Mouse (Mus musculus): ENCODE measurements at regions not wholly inside any gene's neighbourhood (a gene's known extent, or its start where the extent isn't known, plus 50 kb on each side); places are given as distances from the start of the nearest gene placed in this dataset.
"Not testable (repeated sequence)": the region's sequence is repeated elsewhere in the genome, so short reads cannot be mapped to it uniquely, and the experiment has no call there.

DNA sequence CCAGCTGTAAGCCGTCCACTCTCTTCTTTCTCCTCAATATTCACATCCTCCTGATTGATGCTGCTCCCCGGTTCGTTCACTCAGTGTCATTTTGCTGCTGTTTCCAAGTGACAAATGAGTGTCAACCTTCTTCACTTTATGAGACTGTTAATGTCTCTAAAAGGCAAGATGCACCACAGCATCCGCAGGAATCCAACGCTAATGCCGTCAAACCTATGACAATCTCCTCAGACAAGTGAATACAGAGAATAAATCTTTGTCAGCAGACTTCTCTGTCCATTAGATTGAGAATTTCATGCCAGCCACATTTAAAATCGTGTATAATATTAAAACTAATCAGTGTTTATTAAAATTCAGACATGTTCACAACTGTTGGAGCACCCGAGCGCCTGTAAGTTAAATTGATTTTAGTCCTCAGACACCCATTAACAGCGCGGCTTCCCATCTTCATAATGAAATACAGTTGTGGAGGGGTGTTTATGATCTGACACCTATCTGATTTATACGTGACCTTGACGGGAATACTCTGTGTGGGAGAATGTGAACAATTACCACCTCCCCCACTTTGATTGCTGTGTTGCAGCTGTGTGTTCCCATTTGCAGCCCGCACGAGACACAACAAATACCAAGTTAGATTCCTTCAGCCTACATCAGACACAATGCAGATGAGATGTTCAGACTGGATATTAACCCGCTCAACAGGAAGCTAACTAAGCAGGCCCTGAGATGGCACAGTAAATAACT is 143.7 kb upstream of the Fer start:
- Histone ChIP-seq H3K4me3 (no peak overlapping the region), H3K27ac (no peak overlapping the region)
- TF ChIP-seq CTCF (IDR thresholded peaks at IDR 0.05): no peak
- DNase-seq: no peak
- intact Hi-C loops (cut with DNase I): no loop called here

- Histone ChIP-seq H3K27ac (no peak overlapping the region), H3K4me3 (no peak overlapping the region)
- no peak for TF ChIP-seq CTCF (IDR thresholded peaks at IDR 0.05)
- no peak for DNase-seq
- intact Hi-C loops (cut with DNase I): no loop called here
Observed at GRCm38 (mm10) chr17:63719771-63720170, 143.1 kb upstream of the Fer start.

GRCm38 (mm10) chr17:63720883-63721282 is 142.0 kb upstream of the Fer start:
- no peak overlapping the region for H3K27ac ChIP-seq
- TF ChIP-seq CTCF (IDR thresholded peaks at IDR 0.05): peak; percentile 11; the same call in 1 of the 2 replicates
- no peak for DNase-seq
- intact Hi-C loops (cut with DNase I): no loop called here
- H3K4me3 ChIP-seq: no peak overlapping the region

GRCm38 (mm10) chr17:63722434-63723004 is 140.3 kb upstream of the Fer start:
- Histone ChIP-seq H3K4me3 (peak overlapping the region; percentile 58), H3K27ac (0 out of 2 replicates have a peak overlapping the region, but pooled peaks have one; percentile 2)
- no peak for TF ChIP-seq CTCF (IDR thresholded peaks at IDR 0.05)
- intact Hi-C loops (cut with DNase I): no loop called here
- peak; percentile 20 for DNase-seq

- Histone ChIP-seq H3K27ac (no peak overlapping the region), H3K4me3 (no peak overlapping the region)
- DNase-seq: no peak
- TF ChIP-seq CTCF (IDR thresholded peaks at IDR 0.05): no peak
- intact Hi-C loops (cut with DNase I): no loop called here
Observed at GRCm38 (mm10) chr17:63738206-63738605, 124.7 kb upstream of the Fer start.

- intact Hi-C loops (cut with DNase I): no loop called here
- no peak for DNase-seq
- Histone ChIP-seq H3K4me3 (no peak overlapping the region), H3K27ac (no peak overlapping the region)
- TF ChIP-seq CTCF (IDR thresholded peaks at IDR 0.05): no peak
Observed at GRCm38 (mm10) chr17:63739710-63740109, 123.2 kb upstream of the Fer start.

GRCm38 (mm10) chr17:63749257-63749656 is 113.6 kb upstream of the Fer start:
- H3K27ac ChIP-seq; DNase-seq; H3K4me3 ChIP-seq; intact Hi-C loops (cut with DNase I): not testable (repeated sequence)

GRCm38 (mm10) chr17:63754399-63754798 is 108.5 kb upstream of the Fer start:
- no peak for TF ChIP-seq CTCF (IDR thresholded peaks at IDR 0.05)
- DNase-seq: no peak
- intact Hi-C loops (cut with DNase I): no loop called here
- Histone ChIP-seq H3K4me3 (no peak overlapping the region), H3K27ac (no peak overlapping the region)

DNA sequence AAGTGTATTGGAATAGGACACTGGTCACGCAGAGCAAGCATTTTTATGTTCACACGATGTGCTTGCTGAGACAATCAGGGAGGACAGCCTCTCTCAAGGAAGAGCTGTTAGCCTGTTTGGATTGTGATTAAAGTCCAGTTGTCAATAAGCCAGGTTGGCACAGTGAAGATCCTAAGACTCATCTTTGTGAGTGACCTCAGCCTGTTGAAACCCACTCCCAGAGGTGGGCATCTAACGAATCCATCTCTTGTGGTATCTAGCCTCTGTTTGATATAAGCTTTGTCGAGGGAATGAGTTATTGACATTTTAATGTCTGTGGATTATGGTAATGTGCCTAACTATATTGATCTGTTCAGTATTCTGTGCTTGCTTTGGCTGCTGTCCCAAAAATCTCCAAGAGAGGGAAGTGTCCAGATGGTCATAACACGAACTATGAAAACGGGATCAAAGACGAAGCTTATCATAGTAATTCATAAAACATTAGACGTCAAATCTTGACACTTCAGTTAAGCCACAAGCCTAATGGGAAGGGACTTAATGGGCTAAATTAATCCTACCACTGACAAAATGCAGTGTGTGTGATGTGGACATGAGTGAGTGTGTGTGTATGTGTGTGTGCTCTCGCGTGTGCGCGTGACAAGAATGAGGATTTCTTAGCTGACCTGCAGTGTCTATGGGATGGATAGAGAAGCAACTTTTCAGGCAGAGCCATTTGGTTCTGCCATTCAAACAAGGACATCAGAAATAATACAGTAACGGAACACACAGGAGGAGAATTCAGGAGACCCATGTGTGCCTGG is 104.8 kb upstream of the Fer start:
- intact Hi-C loops (cut with DNase I): no loop called here
- no peak overlapping the region for H3K27ac ChIP-seq
- no peak for DNase-seq
- TF ChIP-seq CTCF (IDR thresholded peaks at IDR 0.05): no peak
- no peak overlapping the region for H3K4me3 ChIP-seq

GRCm38 (mm10) chr17:63758817-63759404 is 104.0 kb upstream of the Fer start:
- H3K27ac ChIP-seq: no peak overlapping the region
- DNase-seq: no peak
- intact Hi-C loops (cut with DNase I): no loop called here

DNA sequence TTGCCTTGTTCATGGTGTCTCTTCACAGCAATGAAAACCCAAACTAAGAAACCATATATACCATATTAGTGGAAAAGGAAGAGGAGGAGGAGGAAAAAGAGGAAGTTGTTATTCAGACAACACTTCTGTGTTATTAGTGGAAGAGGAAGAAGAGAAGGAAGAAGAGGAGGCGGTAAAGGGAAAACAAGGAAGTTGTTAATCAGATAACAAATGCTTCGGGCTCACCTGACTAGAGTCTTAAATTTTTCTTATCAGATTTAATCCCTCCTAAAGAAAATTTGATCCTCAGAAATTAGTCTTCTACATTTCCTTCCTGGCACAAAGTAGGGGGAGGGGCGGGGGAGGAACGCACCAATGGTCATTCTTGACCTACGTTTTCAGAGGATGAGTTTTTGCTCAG is 101.8 kb upstream of the Fer start:
- intact Hi-C loops (cut with DNase I): no loop called here
- TF ChIP-seq CTCF (IDR thresholded peaks at IDR 0.05): no peak

More at GRCm38 (mm10) chr17:63758817-63759404, 104.0 kb upstream of the Fer start:
- TF ChIP-seq CTCF (IDR thresholded peaks at IDR 0.05): no peak
- H3K4me3 ChIP-seq: no peak overlapping the region

GRCm38 (mm10) chr17:63771111-63771510 is 91.8 kb upstream of the Fer start:
- Histone ChIP-seq H3K27ac (no peak overlapping the region), H3K4me3 (no peak overlapping the region)
- intact Hi-C loops (cut with DNase I): no loop called here
- TF ChIP-seq CTCF (IDR thresholded peaks at IDR 0.05): no peak
- DNase-seq: no peak

More for the DNA sequence above, 101.8 kb upstream of the Fer start:
- no peak overlapping the region for H3K27ac ChIP-seq
- DNase-seq: no peak
- no peak overlapping the region for H3K4me3 ChIP-seq

Measured in gastrocnemius, adult 2 months (tissue).